Mouse (Mus musculus) cerebellum, postnatal 4 days (tissue): ENCODE measurements at regions not wholly inside any gene's neighbourhood (a gene's known extent, or its start where the extent isn't known, plus 50 kb on each side); places are given as distances from the start of the nearest gene placed in this dataset.

Experiments used
- DNase-seq, 2 experiments: peaks; one replicate each; pipeline ENCODE4 v3.0.0; 2022; ENCODE audit warnings: low spot score in 2 of 2, mixed read lengths in 1 of 2

- DNase-seq, result no peak
These were observed 229.0 kb upstream of the Rpl38 start for GRCm38 (mm10) chr11:114439314-114439713.

- DNase-seq, result no peak
These were observed 232.5 kb upstream of the Rpl38 start for GRCm38 (mm10) chr11:114435788-114436187.

GRCm38 (mm10) chr11:114433561-114433960, 234.8 kb upstream of the Rpl38 start:
- no peak for DNase-seq

- no peak for DNase-seq
These were observed 242.9 kb upstream of the Rpl38 start for GRCm38 (mm10) chr11:114425447-114425846.

- no peak for DNase-seq
These were observed 245.0 kb upstream of the Rpl38 start for GRCm38 (mm10) chr11:114423322-114423721.

- no peak for DNase-seq
These were observed 249.3 kb upstream of the Rpl38 start for GRCm38 (mm10) chr11:114419002-114419401.

GRCm38 (mm10) chr11:114416168-114416567, 252.2 kb upstream of the Rpl38 start:
- no peak for DNase-seq

GRCm38 (mm10) chr11:114404401-114404800, 263.9 kb upstream of the Rpl38 start:
- DNase-seq, result peak in 1 of 2 experiments; percentile 23

- peak; percentile 30 to 70 for DNase-seq
These were observed 265.6 kb upstream of the Rpl38 start for GRCm38 (mm10) chr11:114402556-114403320.

GRCm38 (mm10) chr11:114400701-114401100, 267.6 kb upstream of the Rpl38 start:
- DNase-seq, result no peak

- no peak for DNase-seq
These were observed 276.2 kb upstream of the Rpl38 start for GRCm38 (mm10) chr11:114392161-114392560.

GRCm38 (mm10) chr11:114391553-114391952, 276.8 kb upstream of the Rpl38 start:
- no peak for DNase-seq

GRCm38 (mm10) chr11:114387091-114387490, 281.2 kb upstream of the Rpl38 start:
- DNase-seq, result no peak

GRCm38 (mm10) chr11:114379411-114379824, 288.9 kb upstream of the Rpl38 start:
- DNase-seq, result no peak

GRCm38 (mm10) chr11:114375921-114376320, 292.4 kb upstream of the Rpl38 start:
- DNase-seq, result peak in 1 of 2 experiments; percentile 19

GRCm38 (mm10) chr11:114370708-114371107, 297.6 kb upstream of the Rpl38 start:
- no peak for DNase-seq

- no peak for DNase-seq
These were observed 300.5 kb upstream of the Rpl38 start for GRCm38 (mm10) chr11:114367779-114368178.

- DNase-seq, result no peak
These were observed 294.1 kb upstream of the Sdk2 start for GRCm38 (mm10) chr11:114360946-114361345.

- DNase-seq, result no peak
These were observed 293.5 kb upstream of the Sdk2 start for GRCm38 (mm10) chr11:114360321-114360720.

- no peak for DNase-seq
These were observed 285.4 kb upstream of the Sdk2 start for GRCm38 (mm10) chr11:114352146-114352795.

- peak in 1 of 2 experiments; percentile 10 for DNase-seq
These were observed 270.1 kb upstream of the Sdk2 start for GRCm38 (mm10) chr11:114336839-114337484.
